Mouse (Mus musculus): ENCODE results near the gene Gm43517.

GRCm38 (mm10) chr12:49390926-49391304 lies 5.9 kb downstream of the Gm43517 start:
- TF ChIP-seq CTCF (conservative IDR thresholded peaks at IDR 0.05; ENCODE audit: insufficient read depth, insufficient read length, low read depth, low read length): no peak
- TF ChIP-seq POLR2A (IDR thresholded peaks at IDR 0.05; ENCODE audit: low read depth, low read length): no peak
